Mouse (Mus musculus) adrenal gland, postnatal 14 days (tissue): Measurements from ENCODE around the gene Lcn2. TPM values are rescaled to one million over a fixed set of nuclear protein-coding genes. Genes with fewer than 3 reads are reported as not detected.

Experiments used
- DNase-seq: peaks from one replicate; pipeline ENCODE4 v3.0.0; 2021; ENCODE audit warnings: mixed read lengths
- long read RNA-seq, 2 experiments: library from polyadenylated mRNA; stranded (forward); transcript quantifications; one replicate each; pipeline ENCODE4 v2.0.0; 2021
- total RNA-seq: library from RNA; stranded (reverse); gene quantifications from 2 replicates; pipeline ENCODE4 v1.2.3, GENCODE M21; 2021

Gene Lcn2
- total RNA-seq = 7.1 and 9.6 TPM in 2 replicates
- long read RNA-seq, experiment 1, partial matches to known transcripts = 0 of 3 reads
- long read RNA-seq, experiment 1, other reads (novel, unspliced or antisense) = 0 of 3 reads
- long read RNA-seq, experiment 2, partial matches to known transcripts = 1 of 2 reads
- long read RNA-seq, experiment 2, other reads (novel, unspliced or antisense) = 0 of 2 reads

- peak; percentile 60 for DNase-seq
Measured at GRCm38 (mm10) chr2:32387706-32388490, at the start of gene Lcn2. Gene Lcn2 (minus strand): TSS chr2:32388252.

- DNase-seq = no peak
Measured at GRCm38 (mm10) chr2:32437612-32438166, 49.6 kb upstream of the Lcn2 start.

GRCm38 (mm10) chr2:32436686-32437372, 48.8 kb upstream of the Lcn2 start:
- DNase-seq = peak; percentile 44

DNA sequence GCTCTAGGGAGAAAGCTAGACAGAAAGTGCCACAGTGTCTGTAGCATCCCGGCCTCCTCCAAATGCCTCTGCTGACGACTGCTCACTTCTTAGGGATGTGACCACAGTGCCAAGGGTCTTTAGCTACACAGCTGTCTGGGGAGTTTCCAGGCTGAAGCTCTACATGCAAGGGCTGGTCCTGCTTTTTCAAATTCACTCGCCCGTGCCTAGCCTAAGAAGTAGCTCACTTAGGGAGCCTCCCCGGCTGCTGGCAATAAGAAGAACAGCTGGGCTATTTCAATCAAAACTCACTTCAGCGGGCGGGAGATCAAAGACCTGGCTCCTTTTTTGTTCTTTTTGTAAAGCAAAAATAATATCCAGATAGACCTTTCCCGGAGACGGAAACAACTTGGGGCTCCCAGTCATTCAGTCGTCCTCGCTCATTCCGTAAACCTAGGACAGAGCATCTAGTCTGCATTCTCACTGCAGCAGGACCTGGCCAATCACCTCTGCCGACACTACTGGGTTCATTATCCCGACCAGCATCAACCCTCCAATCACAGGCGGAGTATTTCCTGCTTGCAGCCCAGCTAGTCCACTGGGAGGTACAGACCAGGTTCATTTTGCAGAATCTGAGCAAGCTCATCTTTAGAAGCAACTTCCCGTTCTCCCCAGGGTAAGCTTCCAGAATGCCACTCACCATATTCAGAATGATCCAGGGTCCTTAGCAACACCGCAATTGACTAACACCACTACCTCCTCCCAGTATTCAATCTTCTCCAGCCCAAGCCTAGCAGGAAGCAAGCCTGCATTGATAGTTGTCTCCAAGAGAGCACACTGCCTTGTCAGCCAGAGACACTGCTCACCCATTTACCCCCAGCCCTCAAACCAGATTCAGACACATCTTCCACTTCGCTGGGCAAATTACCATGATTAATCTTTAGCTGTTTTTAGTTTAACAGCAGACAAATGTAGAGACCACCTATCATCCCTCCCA, 42.9 kb upstream of the Lcn2 start:
- DNase-seq = peak; percentile 86

- DNase-seq = no peak
Measured at GRCm38 (mm10) chr2:32429215-32429891, 41.3 kb upstream of the Lcn2 start.

GRCm38 (mm10) chr2:32428262-32428722, 40.2 kb upstream of the Lcn2 start:
- peak; percentile 74 for DNase-seq

DNA sequence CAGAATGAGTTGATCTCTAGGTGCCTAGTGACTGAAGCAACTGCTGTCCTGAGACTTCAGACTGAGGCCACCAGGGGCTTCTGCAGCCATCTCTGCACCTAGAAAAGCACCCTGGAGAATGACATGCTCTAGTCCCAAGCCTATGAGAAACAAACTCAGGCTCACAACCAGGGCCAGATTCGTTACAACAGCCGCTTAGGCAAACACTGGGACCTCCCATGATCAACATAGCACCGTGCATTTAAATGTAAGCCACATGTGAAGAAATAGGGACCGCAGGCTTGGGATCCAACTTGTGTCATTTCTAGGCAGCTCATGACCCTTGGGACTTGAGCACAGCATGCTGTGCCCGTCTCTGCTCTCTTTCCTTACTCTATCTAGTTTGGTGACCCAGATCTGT, 39.7 kb upstream of the Lcn2 start:
- DNase-seq = no peak

GRCm38 (mm10) chr2:32426141-32426540, 38.1 kb upstream of the Lcn2 start:
- peak; percentile 22 for DNase-seq

- DNase-seq = peak; percentile 7
Measured at GRCm38 (mm10) chr2:32425568-32425967, 37.5 kb upstream of the Lcn2 start.

DNA sequence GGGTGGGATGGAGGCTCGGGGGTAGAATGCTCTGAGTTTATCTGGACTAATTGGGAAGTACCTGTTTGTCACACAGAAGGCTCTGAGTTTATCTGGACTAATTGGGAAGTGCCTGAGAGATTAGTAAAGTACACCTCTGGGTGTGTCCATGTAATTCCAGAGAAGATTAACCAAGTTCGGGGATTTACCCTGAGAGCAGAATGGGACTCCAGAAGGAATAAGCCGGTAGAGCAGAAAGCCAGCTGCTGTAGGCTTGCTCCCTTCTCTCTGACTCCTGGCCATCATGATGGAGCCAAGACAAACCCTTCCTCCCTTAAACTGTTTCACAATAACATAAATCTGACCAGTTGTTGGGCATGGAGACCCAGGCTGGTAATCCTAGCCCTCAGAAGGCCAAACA, 36.7 kb upstream of the Lcn2 start:
- no peak for DNase-seq

- DNase-seq = peak; percentile 84
Measured at GRCm38 (mm10) chr2:32423481-32424331, 35.7 kb upstream of the Lcn2 start.

DNA sequence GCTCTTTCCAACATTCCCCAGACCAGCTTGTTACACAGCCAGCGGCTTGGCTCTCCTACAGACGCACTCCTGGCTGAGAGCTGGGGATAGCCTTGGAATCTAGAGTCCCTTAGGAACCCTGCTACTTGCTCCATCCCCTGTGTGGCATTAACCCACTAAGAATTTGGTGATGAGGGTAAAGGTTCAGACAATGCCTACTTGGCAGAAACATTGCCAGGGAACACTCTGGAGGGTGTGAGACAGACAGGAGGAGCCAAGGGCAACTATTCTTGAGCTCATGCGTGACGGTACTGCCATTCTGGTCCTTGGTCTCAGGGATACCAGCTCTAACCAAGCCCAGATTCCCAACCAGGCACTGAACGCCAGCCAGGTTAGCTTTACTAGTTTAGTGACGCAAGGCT, 33.8 kb upstream of the Lcn2 start:
- DNase-seq = peak; percentile 59

DNA sequence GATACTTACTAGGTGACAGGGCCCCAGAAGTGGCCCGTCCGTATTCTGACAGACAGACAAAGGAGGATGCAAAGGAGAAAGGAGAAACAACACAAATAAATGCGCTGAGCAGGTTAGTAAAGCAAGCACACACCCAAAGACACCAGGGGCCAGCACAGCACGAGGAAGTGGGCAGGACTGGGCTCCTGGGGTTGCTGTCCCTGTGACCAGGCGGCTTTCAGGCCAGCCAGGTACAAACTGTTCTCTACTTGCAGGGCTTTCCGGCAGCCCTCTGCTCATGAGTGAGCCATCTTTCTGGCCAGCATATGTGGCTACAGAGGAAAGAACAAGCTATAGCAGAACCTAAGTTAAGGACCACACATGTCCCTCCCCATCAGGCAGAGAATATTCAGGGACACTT, 32.6 kb upstream of the Lcn2 start:
- peak; percentile 14 for DNase-seq

- DNase-seq = no peak
Measured at GRCm38 (mm10) chr2:32420066-32420608, 32.1 kb upstream of the Lcn2 start.

DNA sequence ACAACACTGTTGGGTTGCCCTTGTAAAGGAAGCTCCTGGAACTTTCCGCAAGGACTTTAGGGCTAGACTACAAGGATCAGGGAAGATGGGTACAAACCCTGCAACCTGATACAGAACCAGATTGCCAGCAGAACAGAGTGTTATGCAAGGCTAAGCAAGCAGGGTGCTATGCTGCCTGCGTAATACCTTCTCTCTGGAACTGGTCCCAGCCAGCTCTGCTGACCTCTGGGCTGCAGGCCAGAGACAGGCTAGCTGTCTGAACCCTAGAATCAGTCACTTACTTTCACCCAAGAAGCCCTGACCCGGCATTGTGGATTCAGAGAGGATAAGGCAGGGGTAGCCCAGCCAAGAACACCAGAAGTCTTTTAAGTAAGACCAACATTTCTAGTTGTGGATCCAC, 31.3 kb upstream of the Lcn2 start:
- DNase-seq = peak; percentile 88

DNA sequence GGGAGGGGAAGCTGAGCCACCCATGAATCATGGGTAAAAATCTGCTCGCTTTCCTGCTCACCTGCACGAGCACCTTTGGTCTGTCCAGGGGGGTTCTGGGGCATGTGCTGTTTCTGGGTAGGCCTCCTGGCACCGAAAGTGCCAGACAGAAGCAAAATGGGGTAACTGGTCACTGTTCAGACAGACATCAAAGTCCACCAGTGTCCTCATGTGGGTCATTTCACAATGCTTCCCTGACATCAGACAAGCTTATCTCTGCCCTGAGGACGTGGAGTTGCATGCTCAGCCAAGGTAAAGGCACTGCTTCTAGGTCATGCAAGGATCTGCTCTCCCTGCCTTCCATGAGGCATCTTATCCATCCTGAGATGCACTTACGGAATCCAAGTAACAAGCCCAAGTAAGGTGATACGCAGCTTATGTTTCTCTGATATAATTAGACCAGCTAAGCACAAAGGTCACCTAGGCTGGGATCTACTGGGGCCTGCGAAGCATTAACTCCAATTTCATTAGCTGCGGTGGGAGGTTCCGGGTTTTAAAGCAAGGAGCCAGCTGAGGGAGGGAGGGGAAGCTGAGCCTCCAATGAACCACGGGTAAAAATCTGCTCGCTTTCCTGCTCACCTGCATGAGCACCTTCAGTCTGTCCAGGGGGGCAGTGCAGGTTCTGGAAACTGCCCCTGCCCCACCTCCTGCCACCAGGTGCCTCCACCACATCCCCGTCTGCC, 30.5 kb upstream of the Lcn2 start:
- peak; percentile 47 for DNase-seq

- no peak for DNase-seq
Measured at GRCm38 (mm10) chr2:32417486-32417885, 29.4 kb upstream of the Lcn2 start.

- DNase-seq = no peak
Measured at GRCm38 (mm10) chr2:32416556-32416955, 28.5 kb upstream of the Lcn2 start.

- DNase-seq = no peak
Measured at GRCm38 (mm10) chr2:32415801-32416200, 27.7 kb upstream of the Lcn2 start.
